ENCODE assay signal across 17 mouse cellular contexts in the genomic region with DNA sequence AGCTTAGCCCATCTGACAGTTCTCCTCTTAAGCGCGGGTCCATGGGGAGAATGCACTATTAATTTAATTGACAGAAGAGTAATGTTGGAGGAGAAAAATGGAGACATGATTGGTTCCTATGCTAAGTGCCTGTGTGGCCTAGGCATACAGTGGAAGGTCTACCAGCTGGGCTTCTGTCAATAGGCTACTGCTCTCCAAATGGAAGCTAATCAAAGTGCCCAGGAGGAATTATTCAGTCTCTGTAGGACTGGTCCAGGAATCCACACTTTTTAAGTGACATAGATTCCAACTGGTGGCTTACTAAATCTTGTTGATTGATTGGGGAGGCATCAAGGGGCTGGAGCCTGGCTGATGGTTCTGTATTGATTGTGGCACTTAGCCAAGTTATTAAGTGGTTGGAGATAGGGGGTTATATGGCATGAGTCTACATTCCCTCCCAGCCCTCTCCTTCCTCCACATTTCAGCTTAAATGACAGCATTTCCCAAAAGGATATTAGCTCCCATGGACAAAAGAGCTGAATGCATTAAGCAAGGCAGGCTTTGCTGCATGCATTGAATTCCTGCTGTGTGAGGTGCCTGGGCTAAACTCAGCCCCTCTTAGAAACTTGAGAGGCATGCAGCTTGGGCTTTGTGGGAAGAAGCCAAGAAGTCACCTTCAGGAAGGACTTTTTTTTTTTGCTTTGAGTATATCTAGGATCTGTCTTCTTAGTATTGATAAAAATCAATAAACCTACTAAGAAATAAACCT.
DNase-seq lines count a peak whose midpoint lies in the region; ATAC-seq lines count a peak whose summit lies in the region.
"Had no signal": no experiment of that assay in that cellular context is flagged by ENCODE, and none has a peak within 500 bp of the region (broad histone marks: within the 10 kb centered on the region; RNA-seq: fewer than 3 reads in every experiment).

No protein-coding gene starts in this region.

- no peak overlapping the region for H3K9ac ChIP-seq in forebrain, embryonic 14.5 days (ENCODE audit: low read length)
- H3K9ac ChIP-seq in forebrain, embryonic 15.5 days (replicated peaks) = no peak overlapping the region
- H3K9ac ChIP-seq in midbrain, embryonic 12.5 days (replicated peaks) = no peak overlapping the region
- H3K9ac ChIP-seq in midbrain, embryonic 16.5 days (ENCODE audit: low read depth, low read length) = no peak overlapping the region
- H3K9ac ChIP-seq in midbrain, embryonic 14.5 days (replicated peaks; ENCODE audit: low read length) = no peak overlapping the region
- H3K9ac ChIP-seq: hindbrain, embryonic 15.5 days; liver, embryonic 14.5 days had no signal

- H3K27me3 ChIP-seq in forebrain, embryonic 14.5 days (replicated peaks; ENCODE audit: control insufficient read depth, insufficient read depth, low read length) = no peaks in the 10 kb centered on the region
- no peaks in the 10 kb centered on the region for H3K27me3 ChIP-seq in forebrain, embryonic 15.5 days
- peaks cover 13% of the 10 kb centered on the region; the same call in 1 of the 2 replicates for H3K27me3 ChIP-seq in midbrain, embryonic 12.5 days
- H3K27me3 ChIP-seq in midbrain, embryonic 16.5 days (ENCODE audit: control insufficient read depth, insufficient read depth, low read depth, low read length) = no peaks in the 10 kb centered on the region
- no peaks in the 10 kb centered on the region for H3K27me3 ChIP-seq in midbrain, embryonic 14.5 days (ENCODE audit: control insufficient read depth, insufficient read depth, low read length)
- H3K27me3 ChIP-seq: hindbrain, embryonic 15.5 days had no signal

- H3K9me3 ChIP-seq in forebrain, embryonic 14.5 days (replicated peaks; ENCODE audit: control insufficient read depth, low read length) = no peaks in the 10 kb centered on the region
- no peaks in the 10 kb centered on the region for H3K9me3 ChIP-seq in forebrain, embryonic 15.5 days
- H3K9me3 ChIP-seq in midbrain, embryonic 12.5 days = no peaks in the 10 kb centered on the region
- no peaks in the 10 kb centered on the region for H3K9me3 ChIP-seq in midbrain, embryonic 16.5 days (replicated peaks; ENCODE audit: control insufficient read depth, low read length, poor library complexity, severe bottlenecking)
- no peaks in the 10 kb centered on the region for H3K9me3 ChIP-seq in midbrain, embryonic 14.5 days (ENCODE audit: control insufficient read depth, low read length)
- H3K9me3 ChIP-seq: hindbrain, embryonic 15.5 days had no signal

- DNase-seq in forebrain, embryonic 14.5 days (ENCODE audit: low spot score) = peak; percentile 16
- DNase-seq in embryo, embryonic 11 days = peak; percentile 49
- DNase-seq in midbrain, embryonic 14.5 days = peak; percentile 31
- no peak for DNase-seq in lung, postnatal 36 days
- no peak for DNase-seq in left cerebral cortex, postnatal 14 days (ENCODE audit: low spot score in 2 of 2)
- DNase-seq: adrenal gland, postnatal 36 days; B cell, adult 2 months; cerebellum, adult 18-20 months; gastrocnemius, postnatal 36 days; thymus, postnatal 14 days had no signal

- no peaks in the 10 kb centered on the region for H3K4me1 ChIP-seq in forebrain, embryonic 14.5 days (ENCODE audit: control insufficient read depth, insufficient read depth, low read length)
- H3K4me1 ChIP-seq in forebrain, embryonic 15.5 days = 0 out of 2 replicates have a peak, but pooled peaks cover 3% of the 10 kb centered on the region
- peaks cover 5% of the 10 kb centered on the region; the same call in 1 of the 2 replicates for H3K4me1 ChIP-seq in midbrain, embryonic 12.5 days
- no peaks in the 10 kb centered on the region for H3K4me1 ChIP-seq in midbrain, embryonic 16.5 days (ENCODE audit: control insufficient read depth, insufficient read depth, low read length)
- H3K4me1 ChIP-seq in midbrain, embryonic 14.5 days (ENCODE audit: control insufficient read depth, insufficient read depth, low read length) = peaks cover 5% of the 10 kb centered on the region; the same call in 1 of the 2 replicates
- H3K4me1 ChIP-seq: hindbrain, embryonic 15.5 days had no signal

- WGBS in forebrain, embryonic 14.5 days = 72% methylated on average over 2 of the region's 2 CpGs
- 75% methylated on average over 2 of the region's 2 CpGs for WGBS in forebrain, embryonic 15.5 days
- WGBS in midbrain, embryonic 12.5 days = 66% methylated on average over 2 of the region's 2 CpGs
- 77% methylated on average over 2 of the region's 2 CpGs for WGBS in midbrain, embryonic 16.5 days
- 73% methylated on average over 2 of the region's 2 CpGs for WGBS in midbrain, embryonic 14.5 days

- no peak overlapping the region for H3K4me3 ChIP-seq in forebrain, embryonic 14.5 days (ENCODE audit: low read depth, low read length)
- no peak overlapping the region for H3K4me3 ChIP-seq in forebrain, embryonic 15.5 days
- no peak overlapping the region for H3K4me3 ChIP-seq in midbrain, embryonic 12.5 days
- H3K4me3 ChIP-seq in midbrain, embryonic 16.5 days (ENCODE audit: low read depth, low read length) = no peak overlapping the region
- H3K4me3 ChIP-seq in midbrain, embryonic 14.5 days (replicated peaks; ENCODE audit: low read depth, low read length) = no peak overlapping the region
- H3K4me3 ChIP-seq: hindbrain, embryonic 15.5 days had no signal

- intact Hi-C loops in left cerebral cortex, postnatal 14 days (cut with DNase I) = no loop called here

- ATAC-seq in forebrain, embryonic 14.5 days = no peak
- ATAC-seq in forebrain, embryonic 15.5 days (replicated peaks) = no peak
- ATAC-seq in midbrain, embryonic 12.5 days (ENCODE audit: low FRiP score, low read depth) = 0 out of 2 replicates have a peak, but pooled peaks have one; percentile 38
- ATAC-seq in midbrain, embryonic 16.5 days = no peak
- ATAC-seq in midbrain, embryonic 14.5 days (ENCODE audit: low FRiP score, low TSS enrichment) = no peak
- ATAC-seq: forebrain, embryonic 16.5 days; intestine, postnatal 0 days had no signal

- H3K36me3 ChIP-seq in forebrain, embryonic 14.5 days (ENCODE audit: control insufficient read depth, insufficient read depth, low read length) = no peaks in the 10 kb centered on the region
- H3K36me3 ChIP-seq in forebrain, embryonic 15.5 days = no peaks in the 10 kb centered on the region
- no peaks in the 10 kb centered on the region for H3K36me3 ChIP-seq in midbrain, embryonic 12.5 days
- no peaks in the 10 kb centered on the region for H3K36me3 ChIP-seq in midbrain, embryonic 16.5 days (ENCODE audit: control insufficient read depth, insufficient read depth, low read length)
- H3K36me3 ChIP-seq in midbrain, embryonic 14.5 days (ENCODE audit: control insufficient read depth, insufficient read depth, low read length) = no peaks in the 10 kb centered on the region
- H3K36me3 ChIP-seq: hindbrain, embryonic 15.5 days had no signal

- no peak overlapping the region for H3K27ac ChIP-seq in forebrain, embryonic 14.5 days (ENCODE audit: low read depth, low read length)
- H3K27ac ChIP-seq in forebrain, embryonic 15.5 days (replicated peaks) = no peak overlapping the region
- no peak overlapping the region for H3K27ac ChIP-seq in midbrain, embryonic 12.5 days (replicated peaks)
- H3K27ac ChIP-seq in midbrain, embryonic 16.5 days (ENCODE audit: low read length) = no peak overlapping the region
- no peak overlapping the region for H3K27ac ChIP-seq in midbrain, embryonic 14.5 days (replicated peaks; ENCODE audit: low read depth, low read length)
- H3K27ac ChIP-seq: hindbrain, embryonic 15.5 days; liver, embryonic 14.5 days had no signal

- no peak overlapping the region for H3K4me2 ChIP-seq in forebrain, embryonic 14.5 days (ENCODE audit: low read length)
- H3K4me2 ChIP-seq in forebrain, embryonic 15.5 days (replicated peaks) = no peak overlapping the region
- H3K4me2 ChIP-seq in midbrain, embryonic 12.5 days (replicated peaks) = no peak overlapping the region
- H3K4me2 ChIP-seq in midbrain, embryonic 16.5 days (ENCODE audit: low read length) = no peak overlapping the region
- no peak overlapping the region for H3K4me2 ChIP-seq in midbrain, embryonic 14.5 days (ENCODE audit: low read length)
- H3K4me2 ChIP-seq: hindbrain, embryonic 15.5 days had no signal

Comparison
In these comparisons a context has a peak if more than half of its experiments do, and no peak if none do; other contexts are left out.
1. DNase-seq: peak in forebrain, embryonic 14.5 days (single experiment), embryo, embryonic 11 days (single experiment) and midbrain, embryonic 14.5 days (single experiment); none in lung, postnatal 36 days (single experiment) and left cerebral cortex, postnatal 14 days (0 of 2).